Mouse (Mus musculus): ENCODE results near the gene Cdh15. TPM values are rescaled to one million over a fixed set of nuclear protein-coding genes. Genes with fewer than 3 reads are reported as not detected.
A peak's percentile ranks its signal among the peaks of the same experiment; 100 is the strongest.

Cdh15 gene
- polyA plus RNA-seq, 1 experiment from 2014 or later: 1.5 TPM

DNA sequence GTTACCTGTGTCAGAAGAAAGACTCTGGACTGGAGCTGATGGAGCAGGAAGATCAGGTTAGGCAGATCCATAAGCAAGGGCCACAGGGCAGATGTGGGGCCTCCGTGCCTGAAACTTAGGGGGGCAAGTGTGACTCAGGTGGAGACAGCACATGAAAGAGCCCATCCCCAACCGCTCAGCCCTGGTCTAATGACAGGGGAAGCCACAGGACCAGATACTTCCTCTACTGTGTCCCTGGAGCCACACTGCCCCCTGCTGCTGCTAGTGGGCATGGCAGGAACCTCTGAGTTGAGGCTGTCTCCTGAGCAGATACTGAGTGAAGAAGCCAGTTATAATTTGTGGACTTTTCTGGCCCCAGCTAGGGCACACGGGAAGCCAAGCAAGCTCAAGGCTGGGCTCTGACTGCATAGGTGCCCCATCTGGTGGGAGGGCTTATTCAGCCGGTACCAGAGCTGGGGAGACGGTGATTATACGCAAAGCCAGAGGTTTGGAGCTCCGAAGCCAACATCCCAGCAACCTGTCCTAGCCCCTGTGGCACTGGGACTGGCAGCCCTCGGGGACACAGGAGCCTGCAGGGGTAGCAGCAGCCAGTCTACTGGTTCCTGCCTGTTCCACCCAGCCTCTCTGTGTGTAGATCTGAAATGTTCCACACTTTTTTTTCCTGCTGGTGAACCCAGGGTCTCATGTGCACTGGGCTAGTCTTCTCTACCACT lies 17.3 kb upstream of the Cdh15 start:
- no peaks in the 10 kb centered on the region for H3K9me3 ChIP-seq (ENCODE audit: control insufficient read depth, low read length)
- H3K36me3 ChIP-seq (ENCODE audit: control insufficient read depth, insufficient read depth, low read length): no peaks in the 10 kb centered on the region
- H3K4me1 ChIP-seq (replicated peaks; ENCODE audit: control insufficient read depth, insufficient read depth, low read length): 0 out of 2 replicates have a peak, but pooled peaks cover 2% of the 10 kb centered on the region
- WGBS: 41% methylated on average over 8 of the region's 8 CpGs
- H3K4me3 ChIP-seq (ENCODE audit: low read depth, low read length): no peak overlapping the region
- H3K4me2 ChIP-seq: no peak overlapping the region
- ATAC-seq (replicated peaks; ENCODE audit: low FRiP score) (peak; percentile 74), DNase-seq (ENCODE audit: low spot score) (peak; percentile 93)
- H3K27me3 ChIP-seq (replicated peaks; ENCODE audit: control insufficient read depth, insufficient read depth, low read length): peaks cover 3% of the 10 kb centered on the region
- H3K27ac ChIP-seq (ENCODE audit: low read depth, low read length): no peak overlapping the region
- H3K9ac ChIP-seq (ENCODE audit: low read depth, low read length): no peak overlapping the region

DNA sequence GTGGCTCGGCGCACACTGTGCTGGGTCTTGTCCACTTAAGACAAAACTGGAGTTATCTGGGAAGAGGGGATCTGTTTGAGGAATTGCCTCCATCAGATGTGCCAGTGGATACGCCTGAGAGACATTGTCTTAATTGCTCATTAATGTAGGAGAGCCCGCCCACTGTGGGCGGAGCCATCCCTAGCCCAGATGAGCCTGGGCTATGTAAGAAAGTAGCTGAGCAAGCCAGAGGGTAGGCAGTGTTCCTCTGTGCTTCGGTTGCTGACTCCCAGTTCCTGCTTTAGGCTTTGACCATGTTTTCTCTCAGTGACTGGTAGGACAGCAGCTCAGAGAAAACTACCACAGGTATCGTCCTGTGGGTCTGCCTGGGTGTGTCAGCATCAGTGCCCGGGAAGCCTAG lies 13.3 kb upstream of the Cdh15 start:
- H3K4me1 ChIP-seq (replicated peaks; ENCODE audit: control insufficient read depth, insufficient read depth, low read length): 0 out of 2 replicates have a peak, but pooled peaks cover 2% of the 10 kb centered on the region
- H3K36me3 ChIP-seq (ENCODE audit: control insufficient read depth, insufficient read depth, low read length): no peaks in the 10 kb centered on the region
- H3K9me3 ChIP-seq (ENCODE audit: control insufficient read depth, low read length): no peaks in the 10 kb centered on the region
- DNase-seq (ENCODE audit: low spot score) (no peak), ATAC-seq (replicated peaks; ENCODE audit: low FRiP score) (no peak)
- WGBS: 83% methylated on average over 8 of the region's 8 CpGs
- no peak overlapping the region for H3K27ac ChIP-seq (ENCODE audit: low read depth, low read length)
- no peak overlapping the region for H3K4me3 ChIP-seq (ENCODE audit: low read depth, low read length)
- H3K4me2 ChIP-seq: no peak overlapping the region
- no peaks in the 10 kb centered on the region; the same call in 1 of the 2 replicates for H3K27me3 ChIP-seq (replicated peaks; ENCODE audit: control insufficient read depth, insufficient read depth, low read length)
- H3K9ac ChIP-seq (ENCODE audit: low read depth, low read length): no peak overlapping the region

DNA sequence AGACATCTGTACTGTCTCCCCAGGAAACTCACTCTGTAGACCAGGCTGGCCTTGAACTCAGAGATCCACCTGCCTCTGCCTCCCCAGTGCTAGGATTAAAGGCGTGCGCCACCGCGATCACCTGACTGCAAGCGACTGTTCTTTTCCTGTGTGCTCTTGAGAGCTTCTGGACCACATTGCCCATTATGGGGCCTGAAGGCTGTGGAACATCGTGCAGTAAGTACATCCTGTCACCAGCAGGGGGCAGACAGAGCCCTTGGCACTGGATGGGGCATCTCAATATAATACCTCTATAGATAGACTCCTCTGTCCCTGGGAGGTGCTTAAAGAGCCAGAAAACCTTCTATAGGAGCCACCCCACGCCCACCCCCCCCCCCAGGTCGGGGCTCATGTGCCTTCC lies 12.8 kb upstream of the Cdh15 start:
- no peaks in the 10 kb centered on the region; the same call in 1 of the 2 replicates for H3K27me3 ChIP-seq (replicated peaks; ENCODE audit: control insufficient read depth, insufficient read depth, low read length)
- no peak overlapping the region for H3K4me2 ChIP-seq
- H3K4me3 ChIP-seq (ENCODE audit: low read depth, low read length): no peak overlapping the region
- no peaks in the 10 kb centered on the region for H3K36me3 ChIP-seq (ENCODE audit: control insufficient read depth, insufficient read depth, low read length)
- no peaks in the 10 kb centered on the region for H3K9me3 ChIP-seq (ENCODE audit: control insufficient read depth, low read length)
- H3K9ac ChIP-seq (ENCODE audit: low read depth, low read length): no peak overlapping the region
- DNase-seq (ENCODE audit: low spot score) (peak; percentile 59), ATAC-seq (replicated peaks; ENCODE audit: low FRiP score) (0 out of 2 replicates have a peak, but pooled peaks have one; percentile 48)
- H3K27ac ChIP-seq (ENCODE audit: low read depth, low read length): no peak overlapping the region
- WGBS: 17% methylated on average over 8 of the region's 8 CpGs
- 0 out of 2 replicates have a peak, but pooled peaks cover 2% of the 10 kb centered on the region for H3K4me1 ChIP-seq (replicated peaks; ENCODE audit: control insufficient read depth, insufficient read depth, low read length)

DNA sequence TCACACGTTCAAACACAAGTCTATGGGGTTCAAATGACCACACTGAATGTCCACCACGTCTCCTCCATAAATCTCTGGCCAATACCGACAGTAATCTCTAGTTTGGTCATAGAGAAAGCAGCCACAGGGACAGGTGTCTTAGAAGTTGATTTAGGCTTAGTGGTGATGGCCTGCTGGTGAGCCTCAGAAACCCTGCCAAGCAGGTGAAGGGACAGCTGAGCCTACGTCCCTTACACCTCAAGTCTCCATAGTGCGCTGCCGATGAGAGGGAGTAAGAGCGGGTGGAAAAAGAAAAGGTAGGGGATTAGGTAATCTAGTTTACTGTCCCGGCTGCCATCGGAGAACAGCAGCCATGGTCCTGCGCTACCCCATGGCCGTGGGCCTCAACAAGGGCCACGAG lies 11.6 kb upstream of the Cdh15 start:
- Histone ChIP-seq H3K4me2 (no peak overlapping the region), H3K4me3 (ENCODE audit: low read depth, low read length) (no peak overlapping the region), H3K4me1 (replicated peaks; ENCODE audit: control insufficient read depth, insufficient read depth, low read length) (no peaks in the 10 kb centered on the region), H3K27ac (ENCODE audit: low read depth, low read length) (no peak overlapping the region), H3K27me3 (replicated peaks; ENCODE audit: control insufficient read depth, insufficient read depth, low read length) (peaks cover 2% of the 10 kb centered on the region), H3K9ac (ENCODE audit: low read depth, low read length) (no peak overlapping the region), H3K36me3 (ENCODE audit: control insufficient read depth, insufficient read depth, low read length) (no peaks in the 10 kb centered on the region), H3K9me3 (ENCODE audit: control insufficient read depth, low read length) (no peaks in the 10 kb centered on the region)
- ATAC-seq (replicated peaks; ENCODE audit: low FRiP score): no peak
- 84% methylated on average over 12 of the region's 12 CpGs for WGBS
- no peak for DNase-seq (ENCODE audit: low spot score)

DNA sequence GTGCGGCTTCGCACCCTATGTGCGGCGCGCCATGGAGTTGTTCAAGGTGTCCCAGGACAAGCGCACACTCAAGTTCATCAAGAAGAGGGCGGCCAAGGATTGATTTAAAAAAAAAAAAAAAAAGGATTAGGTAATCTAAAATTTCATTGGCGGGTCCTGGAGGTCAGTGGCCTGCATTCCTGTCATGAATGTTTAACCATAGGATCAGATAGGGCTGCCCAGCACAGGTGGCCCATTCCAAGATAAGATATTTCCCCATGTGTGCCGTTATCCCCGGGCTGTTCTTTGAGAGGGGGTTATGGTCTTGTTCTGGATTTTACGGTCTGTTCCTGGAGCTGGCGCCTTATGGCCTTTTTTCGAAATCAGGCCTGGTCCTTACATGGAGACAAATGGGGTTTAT lies 11.1 kb upstream of the Cdh15 start:
- Histone ChIP-seq H3K4me1 (replicated peaks; ENCODE audit: control insufficient read depth, insufficient read depth, low read length) (no peaks in the 10 kb centered on the region), H3K4me2 (no peak overlapping the region), H3K4me3 (ENCODE audit: low read depth, low read length) (no peak overlapping the region), H3K27me3 (replicated peaks; ENCODE audit: control insufficient read depth, insufficient read depth, low read length) (peaks cover 2% of the 10 kb centered on the region; the same call in 1 of the 2 replicates), H3K27ac (ENCODE audit: low read depth, low read length) (no peak overlapping the region), H3K9ac (ENCODE audit: low read depth, low read length) (no peak overlapping the region), H3K9me3 (ENCODE audit: control insufficient read depth, low read length) (no peaks in the 10 kb centered on the region), H3K36me3 (ENCODE audit: control insufficient read depth, insufficient read depth, low read length) (no peaks in the 10 kb centered on the region)
- 80% methylated on average over 13 of the region's 13 CpGs for WGBS
- ATAC-seq (replicated peaks; ENCODE audit: low FRiP score): no peak
- no peak for DNase-seq (ENCODE audit: low spot score)

DNA sequence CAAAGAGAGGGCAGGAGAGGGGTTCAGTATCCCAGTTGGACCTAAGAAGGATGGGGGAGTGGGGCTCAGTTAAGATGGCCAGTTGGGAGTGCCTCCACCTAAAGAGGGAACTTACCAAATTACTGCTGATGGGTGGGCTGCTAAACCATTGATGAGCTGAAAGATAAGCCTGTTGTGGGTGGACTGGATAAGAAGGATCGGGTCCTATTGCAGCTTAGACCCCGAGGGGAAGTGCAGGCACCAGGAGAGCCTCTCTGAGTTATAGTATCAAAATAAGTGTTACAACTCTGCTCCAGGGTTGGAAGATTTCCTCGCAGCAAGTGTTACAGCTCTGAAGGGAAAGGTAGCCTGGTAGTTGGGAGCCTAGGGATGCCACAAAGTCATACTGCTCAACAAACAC lies 3.6 kb upstream of the Cdh15 start:
- 42% methylated on average over 3 of the region's 3 CpGs for WGBS

DNA sequence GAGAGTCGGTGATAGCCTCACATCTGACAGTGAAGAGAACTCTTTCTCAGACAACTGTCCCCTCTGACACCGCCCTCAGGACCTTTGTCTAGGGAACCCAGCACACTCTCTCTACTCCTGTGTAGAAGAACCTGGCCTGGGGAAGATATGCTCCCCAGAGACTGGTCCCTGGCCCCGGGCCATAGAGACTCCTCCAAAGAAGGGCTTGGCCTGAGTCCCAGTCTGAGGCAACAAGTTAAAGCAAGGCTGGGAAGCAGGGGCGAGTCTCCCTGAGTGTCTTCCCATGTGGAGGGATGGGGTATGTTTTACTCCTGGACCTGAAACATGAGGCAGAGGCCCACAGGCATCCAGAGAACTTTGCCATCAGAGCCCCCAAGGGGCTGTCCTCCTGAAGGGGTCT lies 2.1 kb upstream of the Cdh15 start:
- no peaks in the 10 kb centered on the region for H3K36me3 ChIP-seq (ENCODE audit: control insufficient read depth, insufficient read depth, low read length)
- no peaks in the 10 kb centered on the region for H3K9me3 ChIP-seq (ENCODE audit: control insufficient read depth, low read length)
- no peak overlapping the region for H3K4me3 ChIP-seq (ENCODE audit: low read depth, low read length)
- ATAC-seq (replicated peaks; ENCODE audit: low FRiP score) (no peak), DNase-seq (ENCODE audit: low spot score) (no peak)
- no peak overlapping the region for H3K4me2 ChIP-seq
- H3K4me1 ChIP-seq (replicated peaks; ENCODE audit: control insufficient read depth, insufficient read depth, low read length): 0 out of 2 replicates have a peak, but pooled peaks cover 2% of the 10 kb centered on the region
- no peak overlapping the region for H3K9ac ChIP-seq (ENCODE audit: low read depth, low read length)
- peaks cover 28% of the 10 kb centered on the region for H3K27me3 ChIP-seq (replicated peaks; ENCODE audit: control insufficient read depth, insufficient read depth, low read length)
- 76% methylated on average over 4 of the region's 4 CpGs for WGBS
- H3K27ac ChIP-seq (ENCODE audit: low read depth, low read length): no peak overlapping the region

More for the DNA sequence above, 3.6 kb upstream of the Cdh15 start:
- Histone ChIP-seq H3K4me3 (ENCODE audit: low read depth, low read length) (no peak overlapping the region), H3K9me3 (ENCODE audit: control insufficient read depth, low read length) (no peaks in the 10 kb centered on the region), H3K36me3 (ENCODE audit: control insufficient read depth, insufficient read depth, low read length) (no peaks in the 10 kb centered on the region), H3K27me3 (replicated peaks; ENCODE audit: control insufficient read depth, insufficient read depth, low read length) (peaks cover 24% of the 10 kb centered on the region), H3K9ac (ENCODE audit: low read depth, low read length) (no peak overlapping the region), H3K4me1 (replicated peaks; ENCODE audit: control insufficient read depth, insufficient read depth, low read length) (0 out of 2 replicates have a peak, but pooled peaks cover 2% of the 10 kb centered on the region), H3K27ac (ENCODE audit: low read depth, low read length) (no peak overlapping the region), H3K4me2 (no peak overlapping the region)
- no peak for DNase-seq (ENCODE audit: low spot score)
- no peak for ATAC-seq (replicated peaks; ENCODE audit: low FRiP score)

DNA sequence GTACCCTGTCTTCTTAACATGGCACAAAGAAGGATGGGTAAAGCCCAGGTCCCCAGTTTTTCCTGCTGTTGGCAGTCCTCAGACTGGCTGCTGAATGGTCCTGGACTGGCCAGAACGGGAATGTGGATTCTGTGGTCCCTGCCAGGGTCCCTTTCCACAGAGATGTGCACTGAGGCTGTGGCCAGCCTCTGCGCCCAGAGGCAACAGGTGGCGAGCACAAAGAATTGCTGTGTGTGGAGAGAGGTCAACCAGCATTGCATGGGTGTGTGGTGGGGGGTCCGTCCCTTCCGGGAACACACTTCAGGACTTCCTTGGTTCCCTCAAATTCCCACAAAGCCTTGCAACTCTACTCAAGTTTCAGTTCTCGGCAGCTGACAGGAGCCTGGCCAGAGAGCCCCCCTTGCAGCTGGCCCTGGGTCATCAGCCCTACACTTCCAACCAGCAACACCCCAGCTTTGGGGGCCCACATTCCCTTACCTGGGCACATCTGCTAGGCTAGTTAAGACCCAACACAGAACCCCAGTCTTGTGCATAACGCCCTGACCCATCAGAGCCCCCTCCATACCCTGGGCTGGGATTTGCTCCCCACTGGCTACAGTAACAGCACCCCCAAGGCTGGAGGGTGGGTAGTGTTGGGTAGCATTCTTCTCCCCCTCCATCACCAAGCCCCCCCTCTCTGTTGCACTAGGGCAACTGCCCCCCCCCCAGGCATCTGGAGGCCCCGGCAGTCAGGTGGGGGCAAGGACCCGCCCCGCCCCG lies 1.6 kb downstream of the Cdh15 start:
- no peak overlapping the region for H3K4me2 ChIP-seq

More for the DNA sequence above, 1.6 kb downstream of the Cdh15 start:
- Histone ChIP-seq H3K4me3 (ENCODE audit: low read depth, low read length) (no peak overlapping the region), H3K27ac (ENCODE audit: low read depth, low read length) (no peak overlapping the region), H3K27me3 (replicated peaks; ENCODE audit: control insufficient read depth, insufficient read depth, low read length) (peaks cover 23% of the 10 kb centered on the region), H3K36me3 (ENCODE audit: control insufficient read depth, insufficient read depth, low read length) (no peaks in the 10 kb centered on the region), H3K9ac (ENCODE audit: low read depth, low read length) (no peak overlapping the region), H3K4me1 (replicated peaks; ENCODE audit: control insufficient read depth, insufficient read depth, low read length) (peaks cover 5% of the 10 kb centered on the region; the same call in 1 of the 2 replicates), H3K9me3 (ENCODE audit: control insufficient read depth, low read length) (no peaks in the 10 kb centered on the region)
- ATAC-seq (replicated peaks; ENCODE audit: low FRiP score): no peak
- WGBS: 70% methylated on average over 11 of the region's 11 CpGs
- no peak for DNase-seq (ENCODE audit: low spot score)
